Mouse (Mus musculus) fibroblast of lung, adult 2 months (primary cell): ENCODE measurements around the gene Mmp2.

Source experiments
- DNase-seq: peaks from one replicate; pipeline ENCODE4 v3.0.0-alpha.2; 2011; ENCODE audit warnings: low read depth

The Mmp2 gene

DNA sequence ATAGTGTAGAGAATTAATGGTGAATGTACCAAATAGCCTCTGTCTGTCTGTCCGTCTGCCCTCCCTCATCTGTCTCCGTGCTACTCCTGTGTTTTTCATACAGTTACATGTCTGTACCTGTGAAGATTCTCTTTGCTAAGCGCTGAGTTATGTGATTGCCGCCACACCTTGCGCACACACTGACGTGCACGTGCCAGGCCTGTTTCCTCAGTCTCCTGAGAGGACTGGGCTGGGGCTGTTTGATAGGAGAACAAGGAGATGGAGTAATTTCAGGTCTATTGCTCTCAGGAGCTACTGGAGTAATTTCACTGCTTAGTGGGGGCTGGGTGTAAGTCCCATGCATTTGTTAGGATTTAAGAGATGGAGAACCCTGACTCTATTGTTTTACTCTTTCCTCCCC is 68.0 kb downstream of the Mmp2 start:
- no peak for DNase-seq

DNA sequence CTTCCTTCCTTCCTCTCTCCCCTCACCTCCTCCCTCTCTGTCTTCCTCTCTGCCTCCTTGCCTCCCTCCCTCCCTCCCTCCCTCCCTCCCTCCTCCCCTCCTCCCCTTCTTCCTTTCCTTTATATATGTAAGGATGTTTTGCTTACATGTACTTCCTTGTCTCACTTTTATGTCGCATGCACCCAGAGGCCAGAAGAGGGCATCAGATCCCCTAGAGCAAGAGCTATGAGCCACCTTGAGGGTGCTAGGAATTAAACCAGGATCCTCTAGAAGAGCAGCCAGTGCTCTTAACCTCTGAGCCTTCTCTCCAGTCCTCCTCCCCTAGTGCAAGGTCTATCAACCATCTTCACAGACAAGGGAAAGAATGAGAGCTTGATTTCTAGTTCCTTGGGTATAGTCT is 69.0 kb downstream of the Mmp2 start:
- no peak for DNase-seq

DNA sequence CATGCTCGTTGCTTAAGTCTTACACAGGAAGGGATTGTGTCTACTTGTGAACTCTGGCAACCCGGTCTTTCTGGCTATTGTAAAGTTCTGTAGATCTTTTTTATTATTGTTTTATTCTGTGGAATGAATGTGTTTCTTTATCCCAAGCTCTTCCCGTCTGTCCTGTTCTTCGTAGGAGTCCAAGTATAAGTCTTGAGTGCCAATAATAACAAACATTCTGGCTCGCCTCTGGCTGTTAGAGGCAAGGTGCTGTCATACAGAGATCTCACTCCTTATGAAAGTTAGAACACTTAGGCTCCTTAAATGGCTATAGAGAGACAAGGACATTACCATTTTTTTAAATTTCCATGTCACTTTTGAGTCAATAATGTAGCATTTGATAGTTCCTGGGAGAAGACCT is 69.5 kb downstream of the Mmp2 start:
- DNase-seq = no peak

DNA sequence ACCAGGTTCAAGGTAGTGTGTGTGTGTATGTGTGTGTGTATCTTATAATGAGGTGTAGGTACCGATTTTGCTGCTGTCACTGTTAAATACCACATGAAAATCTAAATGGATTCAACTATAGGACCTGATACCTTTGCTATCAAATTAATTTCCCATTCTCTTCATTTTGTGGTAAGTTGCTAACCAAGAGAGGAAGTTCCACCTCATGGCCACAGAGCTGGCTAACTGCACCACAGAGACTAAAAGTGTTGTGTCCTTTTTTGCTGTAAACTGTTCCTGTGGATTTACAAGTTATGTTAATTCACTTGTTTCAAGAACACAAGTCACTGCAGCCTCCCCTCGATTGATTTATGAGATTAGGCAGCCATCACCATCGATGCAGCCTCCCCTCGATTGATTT is 70.7 kb downstream of the Mmp2 start:
- DNase-seq = no peak

DNA sequence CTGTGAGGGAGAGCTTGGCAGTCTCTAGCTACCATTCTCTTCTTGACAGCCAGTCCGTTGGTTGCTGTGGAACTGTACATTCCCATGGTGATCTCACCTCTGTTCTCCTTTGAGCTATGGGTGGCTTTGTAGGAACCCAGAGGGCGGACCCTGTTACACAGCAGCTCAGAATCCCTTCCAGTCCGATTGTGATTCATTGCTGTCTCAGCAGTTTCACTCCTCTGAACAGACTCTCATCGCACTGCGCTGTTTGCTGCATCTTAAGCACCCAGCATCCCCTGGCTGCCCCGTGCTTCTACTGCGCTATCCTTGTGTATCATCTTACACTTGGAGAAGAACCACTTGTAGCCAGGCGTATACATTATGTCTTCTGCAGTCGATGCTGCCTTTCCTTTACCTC is 72.5 kb downstream of the Mmp2 start:
- no peak for DNase-seq

DNA sequence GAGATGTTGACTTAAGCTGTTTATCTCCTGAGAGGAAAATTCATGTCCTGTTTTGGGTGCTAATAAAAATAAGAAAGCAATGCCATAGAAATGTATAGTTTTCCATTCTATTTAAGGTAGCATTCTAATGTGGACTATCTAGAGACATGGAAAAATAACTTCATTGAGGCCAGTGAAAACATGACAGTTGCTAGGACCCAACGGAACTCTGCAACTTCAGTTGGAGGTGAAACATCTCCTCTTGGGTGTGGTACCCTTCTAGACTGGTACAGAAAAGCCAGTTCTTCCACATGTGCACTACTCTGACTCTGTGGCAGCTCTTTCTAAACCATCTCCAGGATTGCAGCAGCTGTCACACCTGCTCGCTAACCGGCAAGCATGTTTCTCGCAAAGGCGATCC is 74.0 kb downstream of the Mmp2 start, which contains the start of gene Capns2:
Gene Capns2 (plus strand): TSS at position 301 of the 400 bp plus-strand sequence.
- DNase-seq = no peak

DNA sequence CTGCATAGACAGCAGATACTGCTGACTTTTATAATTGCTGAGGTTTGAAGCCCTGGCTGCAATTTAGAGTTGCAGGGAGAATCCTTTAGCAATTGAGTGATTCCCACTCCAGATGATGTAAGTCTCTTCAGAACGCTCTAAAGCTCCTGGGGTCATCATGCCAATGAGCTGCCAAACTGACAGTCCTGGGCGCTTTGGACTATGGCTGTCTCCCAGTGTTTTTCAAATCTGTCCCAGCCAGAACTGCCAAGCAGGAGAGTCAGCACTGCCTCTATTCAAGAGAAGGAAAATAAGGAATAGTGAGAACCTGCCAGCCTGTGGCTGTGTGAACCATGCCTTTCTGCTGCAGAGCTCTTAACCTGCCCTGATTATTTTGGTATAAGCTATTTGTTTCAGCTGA is 75.9 kb downstream of the Mmp2 start:
- DNase-seq = no peak
